Mouse (Mus musculus) forebrain, embryonic 10.5 days (tissue): ENCODE results near the gene Mtrex. TPM values are rescaled to one million over a fixed set of nuclear protein-coding genes. Genes with fewer than 3 reads are reported as not detected.

ENCODE experiments used
- DNase-seq: peaks from one replicate; pipeline ENCODE4 v3.0.0-alpha.2; 2017; ENCODE audit warnings: low spot score; ENCODE audit errors: extremely low spot score
- H3K27ac ChIP-seq: fragments of 300-500 bp; sonication (generic); 2 replicates; pipeline ENCODE4 v1.5.1; 2016; ENCODE audit warnings: mild to moderate bottlenecking
- H3K27me3 ChIP-seq: fragments of 300-500 bp; sonication (generic); 2 replicates; pipeline ENCODE4 v1.6.1; 2016; ENCODE audit warnings: mild to moderate bottlenecking; ENCODE audit not compliant: poor library complexity, severe bottlenecking
- H3K36me3 ChIP-seq: fragments of 300-500 bp; sonication (generic); replicated peaks from 2 replicates; pipeline ENCODE4 v1.6.1; 2016; ENCODE audit warnings: mild to moderate bottlenecking, moderate library complexity
- H3K4me1 ChIP-seq: fragments of 300-500 bp; sonication (generic); 2 replicates; pipeline ENCODE4 v1.6.1; 2016
- H3K4me3 ChIP-seq: fragments of 300-500 bp; sonication (generic); 2 replicates; pipeline ENCODE4 v1.5.1; 2016; ENCODE audit warnings: mild to moderate bottlenecking, moderate library complexity
- H3K9me3 ChIP-seq: fragments of 300-500 bp; sonication (generic); 2 replicates; pipeline ENCODE4 v1.6.1; 2016; ENCODE audit warnings: mild to moderate bottlenecking, moderate library complexity
- WGBS: fragments of 180-500 bp; shearing (Covaris S2); methylation state at CpG from one replicate; pipeline ENCODE4 v1.1.7; 2016; 5-methylcytosine and 5-hydroxymethylcytosine counted together
- polyA plus RNA-seq: library from polyadenylated mRNA; unstranded; fragments of >200 nt; fragmentation: Nextera tagmentation; extraction: Ambion mirVana; gene quantifications from 2 replicates; pipeline ENCODE4 v1.2.1, GENCODE M21; 2016

Gene Mtrex
- polyA plus RNA-seq: 99.4 and 104 TPM in 2 replicates

DNA sequence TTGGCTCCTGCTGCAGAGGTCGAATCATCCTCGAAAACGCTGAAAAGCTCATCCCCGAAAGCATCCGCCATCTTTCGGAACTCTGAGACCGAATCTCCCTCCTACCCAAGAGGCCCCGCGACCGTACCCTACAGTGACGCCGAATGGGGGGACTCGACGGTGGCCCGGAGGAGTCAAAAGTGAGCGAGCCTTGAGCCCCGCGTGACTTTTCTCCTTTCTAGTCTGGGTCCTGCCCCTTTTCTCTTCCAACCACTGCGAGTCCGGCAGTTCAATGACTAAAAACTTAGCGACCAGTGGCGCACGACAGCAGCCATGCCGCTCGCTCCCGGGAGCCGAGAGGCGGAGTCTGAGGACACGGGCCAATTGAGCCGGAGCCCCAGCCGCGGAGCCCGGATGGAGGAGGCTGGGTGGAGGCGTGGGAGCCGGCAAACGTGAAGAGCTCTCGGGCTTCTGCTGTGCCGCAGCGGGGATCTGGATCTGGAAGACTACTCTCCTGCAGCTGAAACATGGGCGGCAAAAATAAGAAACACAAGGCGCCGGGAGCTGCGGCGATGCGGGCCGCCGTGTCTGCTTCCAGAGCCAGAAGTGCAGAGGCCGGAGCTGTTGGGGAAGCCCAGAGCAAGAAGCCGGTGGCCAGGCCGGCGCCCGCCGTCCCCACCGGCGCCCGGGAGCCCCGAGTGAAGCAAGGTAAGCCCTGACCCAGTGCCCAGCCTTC, at the start of gene Mtrex, which contains the start of gene Dhx29:
Mtrex (minus strand) TSS at position 112 of the 715 bp plus-strand sequence.
Dhx29 (plus strand) TSS at position 168 of the 715 bp plus-strand sequence.
- Histone ChIP-seq H3K27me3 (no peaks in the 10 kb centered on the region), H3K4me3 (peak within 1 kb of the TSS; percentile 90), H3K9me3 (no peaks in the 10 kb centered on the region), H3K36me3 (peaks cover 34% of the 10 kb centered on the region), H3K27ac (peak within 1 kb of the TSS; percentile 91), H3K4me1 (peaks cover 28% of the 10 kb centered on the region)
- peak; percentile 99 for DNase-seq
- under 1% methylated on average over 57 of the region's 57 CpGs for WGBS

DNA sequence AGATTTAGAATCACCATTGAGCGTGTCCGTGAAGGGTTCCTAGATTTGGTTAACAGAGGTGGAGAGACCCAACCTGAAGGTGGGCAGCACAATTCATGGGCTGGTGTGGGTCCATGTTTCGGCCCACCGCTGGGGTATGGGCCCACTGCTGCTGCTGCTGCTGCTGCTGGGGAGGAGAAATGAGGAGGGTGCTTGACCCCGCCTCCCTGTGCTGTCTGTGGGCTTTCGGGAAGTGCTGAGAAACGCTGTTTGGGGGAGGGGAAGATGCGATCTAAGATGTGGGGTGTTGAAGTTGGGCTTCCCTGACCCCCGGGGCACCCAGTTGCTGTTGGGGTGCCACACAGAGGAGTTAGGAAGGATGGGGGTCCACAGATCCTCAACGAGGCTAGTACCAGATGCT, 49.5 kb upstream of the Mtrex start:
- DNase-seq: no peak
- H3K9me3 ChIP-seq: no peaks in the 10 kb centered on the region

DNA sequence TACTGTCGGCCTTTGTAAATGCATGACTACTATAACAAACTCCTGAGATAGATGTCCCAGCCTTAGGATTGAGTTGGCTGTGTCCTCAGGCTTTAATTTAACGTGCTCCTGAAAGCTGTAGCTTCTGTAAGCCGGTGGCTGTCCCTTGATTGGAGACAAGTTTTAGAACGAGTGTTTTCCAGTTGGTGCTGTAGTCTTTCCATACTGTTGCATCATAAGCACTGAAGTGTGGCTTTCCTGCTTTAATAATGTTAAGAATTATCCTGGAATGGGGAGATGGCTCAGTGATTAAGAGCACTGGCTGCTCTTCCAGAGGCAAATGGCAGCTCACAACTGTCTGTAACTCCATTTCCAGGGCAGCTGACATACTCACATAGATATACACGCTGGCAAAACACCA, 40.1 kb upstream of the Mtrex start:
- H3K4me3 ChIP-seq: no peak overlapping the region
- no peak for DNase-seq
- peaks cover 69% of the 10 kb centered on the region for H3K36me3 ChIP-seq
- 93% methylated on average over 5 of the region's 5 CpGs for WGBS
- H3K27me3 ChIP-seq: no peaks in the 10 kb centered on the region
- no peaks in the 10 kb centered on the region for H3K9me3 ChIP-seq
- H3K4me1 ChIP-seq: no peaks in the 10 kb centered on the region
- H3K27ac ChIP-seq: no peak overlapping the region

More for the DNA sequence above, 49.5 kb upstream of the Mtrex start:
- 0 out of 2 replicates have a peak, but pooled peaks cover 3% of the 10 kb centered on the region for H3K4me1 ChIP-seq
- no peaks in the 10 kb centered on the region for H3K36me3 ChIP-seq
- peaks cover 52% of the 10 kb centered on the region for H3K27me3 ChIP-seq
- H3K4me3 ChIP-seq: no peak overlapping the region
- no peak overlapping the region for H3K27ac ChIP-seq
- WGBS: 47% methylated on average over 10 of the region's 10 CpGs

GRCm38 (mm10) chr13:112964421-112964820, 37.2 kb upstream of the Mtrex start:
- H3K27me3 ChIP-seq: no peaks in the 10 kb centered on the region
- H3K27ac ChIP-seq: no peak overlapping the region
- H3K4me1 ChIP-seq: no peaks in the 10 kb centered on the region
- H3K4me3 ChIP-seq: no peak overlapping the region
- H3K9me3 ChIP-seq: no peaks in the 10 kb centered on the region
- H3K36me3 ChIP-seq: peaks cover 89% of the 10 kb centered on the region
- 93% methylated on average over 12 of the region's 12 CpGs for WGBS
- DNase-seq: no peak

DNA sequence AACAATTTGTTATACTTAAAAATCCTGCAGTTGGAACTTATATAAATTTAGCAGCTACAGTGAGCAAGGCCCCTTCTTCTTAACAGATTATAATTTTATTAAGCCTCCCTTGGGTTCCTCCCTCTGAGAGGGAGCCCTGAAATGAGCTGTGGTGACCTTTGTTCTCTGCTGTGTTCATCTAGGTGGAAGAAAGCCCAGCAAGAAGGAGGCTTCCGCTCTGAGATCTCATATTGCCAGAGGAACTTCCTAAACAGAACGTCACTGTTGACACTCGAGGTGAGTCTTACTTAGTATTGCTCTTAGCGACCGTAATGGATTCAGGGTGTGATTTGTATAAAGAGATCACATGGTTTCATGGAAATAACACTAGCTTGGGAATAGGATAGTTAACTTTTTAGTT, 35.9 kb upstream of the Mtrex start:
- DNase-seq: no peak
- H3K36me3 ChIP-seq: peaks cover 91% of the 10 kb centered on the region
- no peaks in the 10 kb centered on the region for H3K4me1 ChIP-seq
- no peak overlapping the region for H3K4me3 ChIP-seq
- H3K27ac ChIP-seq: no peak overlapping the region
- WGBS: 86% methylated on average over 5 of the region's 5 CpGs
- no peaks in the 10 kb centered on the region for H3K27me3 ChIP-seq
- H3K9me3 ChIP-seq: no peaks in the 10 kb centered on the region

GRCm38 (mm10) chr13:112954067-112954466, 26.9 kb upstream of the Mtrex start:
- H3K27ac ChIP-seq: no peak overlapping the region
- WGBS: 96% methylated on average over 8 of the region's 8 CpGs
- H3K4me3 ChIP-seq: no peak overlapping the region
- no peaks in the 10 kb centered on the region for H3K27me3 ChIP-seq
- DNase-seq: no peak
- peaks cover 95% of the 10 kb centered on the region for H3K36me3 ChIP-seq
- H3K9me3 ChIP-seq: no peaks in the 10 kb centered on the region
- H3K4me1 ChIP-seq: no peaks in the 10 kb centered on the region

- DNase-seq: no peak
- Histone ChIP-seq H3K36me3 (peaks cover 94% of the 10 kb centered on the region), H3K27me3 (no peaks in the 10 kb centered on the region), H3K4me3 (no peak overlapping the region), H3K4me1 (no peaks in the 10 kb centered on the region), H3K9me3 (no peaks in the 10 kb centered on the region), H3K27ac (no peak overlapping the region)
- 87% methylated on average over 6 of the region's 6 CpGs for WGBS
Observed at GRCm38 (mm10) chr13:112945900-112946299, 18.7 kb upstream of the Mtrex start.

- WGBS: 97% methylated on average over 9 of the region's 9 CpGs
- Histone ChIP-seq H3K4me1 (no peaks in the 10 kb centered on the region), H3K27me3 (no peaks in the 10 kb centered on the region), H3K27ac (no peak overlapping the region), H3K4me3 (no peak overlapping the region), H3K36me3 (peaks cover 93% of the 10 kb centered on the region), H3K9me3 (no peaks in the 10 kb centered on the region)
- DNase-seq: no peak
Observed at GRCm38 (mm10) chr13:112945312-112945711, 18.1 kb upstream of the Mtrex start.

- H3K4me1 ChIP-seq: no peaks in the 10 kb centered on the region
- peaks cover 95% of the 10 kb centered on the region for H3K36me3 ChIP-seq
- WGBS: 84% methylated on average over 15 of the region's 15 CpGs
- H3K27ac ChIP-seq: no peak overlapping the region
- no peak overlapping the region for H3K4me3 ChIP-seq
- DNase-seq: no peak
- no peaks in the 10 kb centered on the region for H3K9me3 ChIP-seq
- no peaks in the 10 kb centered on the region for H3K27me3 ChIP-seq
Observed at GRCm38 (mm10) chr13:112941879-112942330, 14.7 kb upstream of the Mtrex start.

- DNase-seq: no peak
- no peaks in the 10 kb centered on the region for H3K27me3 ChIP-seq
- H3K27ac ChIP-seq: no peak overlapping the region
- peaks cover 93% of the 10 kb centered on the region for H3K36me3 ChIP-seq
- H3K9me3 ChIP-seq: no peaks in the 10 kb centered on the region
- H3K4me1 ChIP-seq: no peaks in the 10 kb centered on the region
- no peak overlapping the region for H3K4me3 ChIP-seq
- 95% methylated on average over 8 of the region's 8 CpGs for WGBS
Observed at GRCm38 (mm10) chr13:112938130-112938529, 10.9 kb upstream of the Mtrex start.

DNA sequence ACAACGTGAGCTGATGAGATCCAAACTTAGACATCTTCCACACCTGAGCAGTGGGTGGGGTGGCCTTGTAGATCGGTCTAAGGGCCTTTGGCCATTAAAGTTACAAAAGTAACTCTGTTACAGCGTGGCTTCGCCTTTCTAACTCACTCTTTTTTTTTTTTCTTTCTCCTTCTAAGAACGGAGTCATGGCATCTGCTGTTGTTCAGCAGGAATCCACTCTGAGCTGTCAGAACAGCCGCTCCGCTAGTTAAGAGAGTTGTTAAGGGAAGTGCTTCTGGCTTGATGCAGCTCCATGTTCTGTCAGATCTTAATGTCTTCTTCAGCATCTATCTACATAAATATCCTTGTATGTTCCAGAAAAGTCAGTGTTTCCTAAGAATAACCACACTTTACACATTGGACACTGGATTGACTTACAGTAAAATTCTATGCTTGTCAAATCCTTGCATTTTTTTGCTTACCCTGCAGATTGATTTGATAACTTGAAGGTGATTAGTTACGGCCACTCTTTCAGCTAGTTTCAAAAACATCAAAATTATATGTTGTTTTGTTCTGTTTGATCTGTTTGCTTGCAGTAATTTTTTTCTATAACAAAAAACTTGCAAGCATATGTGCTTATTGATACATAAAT, 955 bp upstream of the Mtrex start:
- peaks cover 35% of the 10 kb centered on the region for H3K36me3 ChIP-seq
- H3K4me3 ChIP-seq: peak overlapping the region; percentile 90
- DNase-seq: no peak
- no peaks in the 10 kb centered on the region for H3K9me3 ChIP-seq
- WGBS: 8% methylated on average over 8 of the region's 8 CpGs
- H3K27ac ChIP-seq: peak overlapping the region; percentile 91
- no peaks in the 10 kb centered on the region for H3K27me3 ChIP-seq
- H3K4me1 ChIP-seq: peaks cover 28% of the 10 kb centered on the region

GRCm38 (mm10) chr13:112926796-112927195, 402 bp downstream of the Mtrex start:
- no peak for DNase-seq
- H3K27ac ChIP-seq: peak overlapping the region; percentile 91
- peak overlapping the region; percentile 90 for H3K4me3 ChIP-seq
- WGBS: 1% methylated on average over 19 of the region's 19 CpGs
- H3K9me3 ChIP-seq: no peaks in the 10 kb centered on the region
- peaks cover 34% of the 10 kb centered on the region for H3K36me3 ChIP-seq
- H3K4me1 ChIP-seq: peaks cover 28% of the 10 kb centered on the region
- H3K27me3 ChIP-seq: no peaks in the 10 kb centered on the region

- Histone ChIP-seq H3K36me3 (peaks cover 34% of the 10 kb centered on the region), H3K9me3 (no peaks in the 10 kb centered on the region), H3K27ac (no peak overlapping the region), H3K4me1 (peaks cover 28% of the 10 kb centered on the region), H3K4me3 (peak overlapping the region; percentile 90), H3K27me3 (no peaks in the 10 kb centered on the region)
- WGBS: 76% methylated on average over 4 of the region's 4 CpGs
- DNase-seq: no peak
Observed at GRCm38 (mm10) chr13:112925976-112926375, 1.2 kb downstream of the Mtrex start.
